Mouse (Mus musculus) hindbrain, embryonic 10.5 days (tissue): Measurements from ENCODE around the gene Chd9. TPM values are rescaled to one million over a fixed set of nuclear protein-coding genes. Genes with fewer than 3 reads are reported as not detected.

Experiments used
- DNase-seq: peaks from one replicate; pipeline ENCODE4 v3.0.0-alpha.2; 2017; ENCODE audit warnings: low spot score
- H3K27ac ChIP-seq: fragments of 300-500 bp; sonication (generic); 2 replicates; pipeline ENCODE4 v1.5.1; 2016; ENCODE audit warnings: mild to moderate bottlenecking, moderate library complexity
- H3K27me3 ChIP-seq: fragments of 300-500 bp; sonication (generic); 2 replicates; pipeline ENCODE4 v1.6.1; 2016; ENCODE audit warnings: mild to moderate bottlenecking; ENCODE audit not compliant: poor library complexity, insufficient read depth, severe bottlenecking
- H3K36me3 ChIP-seq: fragments of 300-500 bp; sonication (generic); 2 replicates; pipeline ENCODE4 v1.6.1; 2016; ENCODE audit warnings: mild to moderate bottlenecking, moderate library complexity
- H3K4me1 ChIP-seq: fragments of 300-500 bp; sonication (generic); replicated peaks from 2 replicates; pipeline ENCODE4 v1.6.1; 2016; ENCODE audit warnings: mild to moderate bottlenecking
- H3K4me3 ChIP-seq: fragments of 300-500 bp; sonication (generic); 2 replicates; pipeline ENCODE4 v1.5.1; 2016; ENCODE audit warnings: mild to moderate bottlenecking, moderate library complexity
- H3K9me3 ChIP-seq: fragments of 300-500 bp; sonication (generic); 2 replicates; pipeline ENCODE4 v1.6.1; 2016; ENCODE audit warnings: mild to moderate bottlenecking, moderate library complexity
- WGBS: fragments of 180-500 bp; shearing (Covaris S2); methylation state at CpG from one replicate; pipeline ENCODE4 v1.1.7; 2016; 5-methylcytosine and 5-hydroxymethylcytosine counted together
- polyA plus RNA-seq: library from polyadenylated mRNA; unstranded; fragments of >200 nt; fragmentation: Nextera tagmentation; extraction: Ambion mirVana; gene quantifications from 2 replicates; pipeline ENCODE4 v1.2.1, GENCODE M21; 2016

Chd9 gene
- polyA plus RNA-seq, 1 experiment from 2014 or later: 40.2 TPM

GRCm38 (mm10) chr8:90867911-90868310 lies 39.8 kb downstream of the Chd9 start:
- DNase-seq: no peak
- Histone ChIP-seq H3K4me1 (peaks cover 54% of the 10 kb centered on the region), H3K9me3 (no peaks in the 10 kb centered on the region), H3K27me3 (peaks cover 11% of the 10 kb centered on the region), H3K4me3 (no peak overlapping the region), H3K36me3 (no peaks in the 10 kb centered on the region), H3K27ac (peak overlapping the region; percentile 88)
- 87% methylated on average over 4 of the region's 4 CpGs for WGBS

GRCm38 (mm10) chr8:90868334-90868733 lies 40.2 kb downstream of the Chd9 start:
- DNase-seq: no peak
- peaks cover 55% of the 10 kb centered on the region for H3K4me1 ChIP-seq

GRCm38 (mm10) chr8:90869071-90869919 lies 41.1 kb downstream of the Chd9 start:
- Histone ChIP-seq H3K9me3 (no peaks in the 10 kb centered on the region), H3K4me3 (peak overlapping the region; percentile 37), H3K27ac (peak overlapping the region; percentile 88), H3K4me1 (peaks cover 55% of the 10 kb centered on the region), H3K27me3 (peaks cover 11% of the 10 kb centered on the region), H3K36me3 (no peaks in the 10 kb centered on the region)
- DNase-seq: peak; percentile 27
- WGBS: 40% methylated on average over 18 of the region's 18 CpGs

More at GRCm38 (mm10) chr8:90868334-90868733, 40.2 kb downstream of the Chd9 start:
- Histone ChIP-seq H3K27ac (peak overlapping the region; percentile 88), H3K9me3 (no peaks in the 10 kb centered on the region), H3K27me3 (peaks cover 11% of the 10 kb centered on the region), H3K4me3 (no peak overlapping the region), H3K36me3 (no peaks in the 10 kb centered on the region)
- 84% methylated on average over 4 of the region's 4 CpGs for WGBS

GRCm38 (mm10) chr8:90869920-90870777 lies 42.0 kb downstream of the Chd9 start:
- peak; percentile 84 for DNase-seq
- WGBS: 9% methylated on average over 22 of the region's 22 CpGs
- Histone ChIP-seq H3K36me3 (no peaks in the 10 kb centered on the region), H3K4me3 (peak overlapping the region; percentile 37), H3K9me3 (no peaks in the 10 kb centered on the region), H3K4me1 (peaks cover 55% of the 10 kb centered on the region), H3K27me3 (peaks cover 11% of the 10 kb centered on the region), H3K27ac (peak overlapping the region; percentile 88)

GRCm38 (mm10) chr8:90871375-90872080 lies 43.4 kb downstream of the Chd9 start:
- Histone ChIP-seq H3K36me3 (no peaks in the 10 kb centered on the region), H3K27ac (peak overlapping the region; percentile 88), H3K4me1 (peaks cover 67% of the 10 kb centered on the region), H3K9me3 (no peaks in the 10 kb centered on the region), H3K4me3 (no peak overlapping the region), H3K27me3 (peaks cover 11% of the 10 kb centered on the region)
- WGBS: 78% methylated on average over 6 of the region's 6 CpGs
- no peak for DNase-seq

- 79% methylated on average over 4 of the region's 4 CpGs for WGBS
- DNase-seq: no peak
- Histone ChIP-seq H3K9me3 (no peaks in the 10 kb centered on the region), H3K4me3 (no peak overlapping the region), H3K27ac (0 out of 2 replicates have a peak overlapping the region, but pooled peaks have one; percentile 3), H3K27me3 (peaks cover 11% of the 10 kb centered on the region), H3K36me3 (no peaks in the 10 kb centered on the region), H3K4me1 (peaks cover 74% of the 10 kb centered on the region)
These were observed 44.9 kb downstream of the Chd9 start for GRCm38 (mm10) chr8:90873051-90873450.

- H3K27me3 ChIP-seq: peaks cover 7% of the 10 kb centered on the region; the same call in 1 of the 2 replicates
- peak overlapping the region; percentile 90 for H3K27ac ChIP-seq
- DNase-seq: peak; percentile 45
- peaks cover 64% of the 10 kb centered on the region for H3K4me1 ChIP-seq
- H3K36me3 ChIP-seq: no peaks in the 10 kb centered on the region
- WGBS: 4% methylated on average over 12 of the region's 12 CpGs
- no peaks in the 10 kb centered on the region for H3K9me3 ChIP-seq
- peak overlapping the region; percentile 62 for H3K4me3 ChIP-seq
These were observed 48.1 kb downstream of the Chd9 start for GRCm38 (mm10) chr8:90876213-90876721.

GRCm38 (mm10) chr8:90876722-90877429 lies 48.7 kb downstream of the Chd9 start:
- Histone ChIP-seq H3K27me3 (peaks cover 7% of the 10 kb centered on the region; the same call in 1 of the 2 replicates), H3K9me3 (no peaks in the 10 kb centered on the region), H3K4me3 (peak overlapping the region; percentile 62), H3K27ac (peak overlapping the region; percentile 90), H3K4me1 (peaks cover 64% of the 10 kb centered on the region), H3K36me3 (no peaks in the 10 kb centered on the region)
- 1% methylated on average over 24 of the region's 24 CpGs for WGBS
- DNase-seq: no peak

GRCm38 (mm10) chr8:90877430-90877975 lies 49.4 kb downstream of the Chd9 start:
- Histone ChIP-seq H3K4me3 (peak overlapping the region; percentile 62), H3K27me3 (peaks cover 7% of the 10 kb centered on the region; the same call in 1 of the 2 replicates), H3K27ac (peak overlapping the region; percentile 90), H3K9me3 (no peaks in the 10 kb centered on the region), H3K36me3 (no peaks in the 10 kb centered on the region), H3K4me1 (peaks cover 63% of the 10 kb centered on the region)
- 1% methylated on average over 11 of the region's 11 CpGs for WGBS
- DNase-seq: peak; percentile 74

GRCm38 (mm10) chr8:90878551-90878950 lies 50.4 kb downstream of the Chd9 start:
- H3K9me3 ChIP-seq: no peaks in the 10 kb centered on the region
- WGBS: 64% methylated on average over 6 of the region's 6 CpGs
- H3K36me3 ChIP-seq: no peaks in the 10 kb centered on the region
- DNase-seq: no peak
- H3K4me1 ChIP-seq: peaks cover 56% of the 10 kb centered on the region
- H3K4me3 ChIP-seq: no peak overlapping the region
- H3K27ac ChIP-seq: no peak overlapping the region
- peaks cover 7% of the 10 kb centered on the region; the same call in 1 of the 2 replicates for H3K27me3 ChIP-seq

- H3K4me3 ChIP-seq: no peak overlapping the region
- 81% methylated on average over 4 of the region's 4 CpGs for WGBS
- no peaks in the 10 kb centered on the region for H3K36me3 ChIP-seq
- no peak overlapping the region for H3K27ac ChIP-seq
- peaks cover 56% of the 10 kb centered on the region for H3K4me1 ChIP-seq
- peaks cover 9% of the 10 kb centered on the region; the same call in 1 of the 2 replicates for H3K27me3 ChIP-seq
- H3K9me3 ChIP-seq: no peaks in the 10 kb centered on the region
- no peak for DNase-seq
These were observed 51.9 kb downstream of the Chd9 start for GRCm38 (mm10) chr8:90880041-90880440.
